Mouse (Mus musculus): Measurements from ENCODE around the gene Tmem222. TPM values are rescaled to one million over a fixed set of nuclear protein-coding genes. Genes with fewer than 3 reads are reported as not detected.
A peak's percentile ranks its signal among the peaks of the same experiment; 100 is the strongest.

Gene Tmem222
- polyA plus RNA-seq, 1 experiment from 2014 or later = 91.9 TPM

- 45% methylated on average over 5 of the region's 5 CpGs for WGBS
- Histone ChIP-seq H3K9me3 (replicated peaks) (no peaks in the 10 kb centered on the region), H3K4me3 (no peak overlapping the region), H3K27me3 (ENCODE audit: low read depth, poor library complexity, severe bottlenecking) (peaks cover 47% of the 10 kb centered on the region), H3K4me1 (peaks cover 32% of the 10 kb centered on the region), H3K27ac (replicated peaks) (peak overlapping the region; percentile 63), H3K36me3 (no peaks in the 10 kb centered on the region)
- DNase-seq (ENCODE audit: low spot score) = no peak
Observed at GRCm38 (mm10) chr4:133223875-133224274, 53.7 kb downstream of the Tmem222 start.

GRCm38 (mm10) chr4:133221701-133222100, 55.9 kb downstream of the Tmem222 start:
- H3K36me3 ChIP-seq = no peaks in the 10 kb centered on the region
- H3K27ac ChIP-seq (replicated peaks) = no peak overlapping the region
- H3K4me1 ChIP-seq = peaks cover 39% of the 10 kb centered on the region
- H3K9me3 ChIP-seq (replicated peaks) = no peaks in the 10 kb centered on the region
- H3K27me3 ChIP-seq (ENCODE audit: low read depth, poor library complexity, severe bottlenecking) = peaks cover 63% of the 10 kb centered on the region
- DNase-seq (ENCODE audit: low spot score) = no peak
- 85% methylated on average over 8 of the region's 8 CpGs for WGBS
- H3K4me3 ChIP-seq = no peak overlapping the region

DNA sequence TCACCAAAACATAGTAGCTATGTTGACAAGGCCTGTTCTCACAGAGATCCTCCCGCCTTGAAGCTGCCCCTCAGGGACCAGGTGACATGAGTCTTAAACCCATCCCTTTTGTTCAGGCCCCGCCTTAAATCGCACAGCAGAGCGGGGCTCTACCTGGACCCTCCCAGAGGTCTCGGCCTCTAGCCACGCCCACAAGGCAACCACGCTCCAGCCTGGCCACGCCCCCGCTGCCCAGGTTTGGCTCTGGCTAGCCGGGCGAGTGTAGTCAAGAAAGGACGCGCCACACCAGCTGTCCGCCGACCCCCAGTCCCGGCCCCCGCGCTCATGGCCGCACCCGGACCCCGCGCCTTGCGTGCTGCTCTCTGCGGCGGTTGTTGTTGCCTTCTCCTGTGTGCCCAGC, 56.9 kb downstream of the Tmem222 start:
- Histone ChIP-seq H3K9me3 (replicated peaks) (no peaks in the 10 kb centered on the region), H3K4me3 (peak overlapping the region; percentile 46), H3K27ac (replicated peaks) (peak overlapping the region; percentile 46), H3K36me3 (no peaks in the 10 kb centered on the region), H3K4me1 (peaks cover 33% of the 10 kb centered on the region), H3K27me3 (ENCODE audit: low read depth, poor library complexity, severe bottlenecking) (peaks cover 68% of the 10 kb centered on the region)
- DNase-seq (ENCODE audit: low spot score) = no peak
- WGBS = under 1% methylated on average over 25 of the region's 25 CpGs

DNA sequence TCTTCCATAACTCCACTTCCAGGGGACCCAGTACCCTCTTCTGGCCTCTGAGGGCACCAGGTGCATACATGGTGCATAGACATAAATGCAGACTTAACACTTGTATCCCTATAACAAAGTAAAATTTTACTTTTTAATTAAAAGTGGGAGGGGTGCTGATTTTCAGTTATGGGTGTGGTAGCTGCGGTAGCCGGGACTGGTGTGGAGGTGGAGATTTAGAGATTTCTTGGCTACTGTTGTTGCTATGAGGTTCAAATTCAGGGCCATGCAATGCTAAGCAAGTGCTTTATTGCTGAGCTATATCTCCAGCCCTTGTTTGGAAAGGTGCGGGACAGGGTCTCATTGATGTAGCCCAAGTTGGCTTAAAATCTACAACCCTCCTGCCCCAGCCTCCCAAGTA, 58.8 kb downstream of the Tmem222 start:
- no peak for DNase-seq (ENCODE audit: low spot score)
- 93% methylated on average over 3 of the region's 3 CpGs for WGBS
- Histone ChIP-seq H3K4me3 (no peak overlapping the region), H3K4me1 (peaks cover 29% of the 10 kb centered on the region), H3K27me3 (ENCODE audit: low read depth, poor library complexity, severe bottlenecking) (peaks cover 87% of the 10 kb centered on the region), H3K36me3 (no peaks in the 10 kb centered on the region), H3K9me3 (replicated peaks) (no peaks in the 10 kb centered on the region), H3K27ac (replicated peaks) (no peak overlapping the region)

GRCm38 (mm10) chr4:133217641-133218040, 60.0 kb downstream of the Tmem222 start:
- peaks cover 87% of the 10 kb centered on the region for H3K27me3 ChIP-seq (ENCODE audit: low read depth, poor library complexity, severe bottlenecking)
- H3K27ac ChIP-seq (replicated peaks) = no peak overlapping the region
- no peaks in the 10 kb centered on the region for H3K9me3 ChIP-seq (replicated peaks)
- peaks cover 32% of the 10 kb centered on the region for H3K4me1 ChIP-seq
- 2% methylated on average over 5 of the region's 5 CpGs for WGBS
- peak; percentile 73 for DNase-seq (ENCODE audit: low spot score)
- no peak overlapping the region for H3K4me3 ChIP-seq
- no peaks in the 10 kb centered on the region for H3K36me3 ChIP-seq

Other genes starting within 250 kb of the Tmem222 start
- 48.3 and 50.3 TPM in 2 replicates for gene Wasf2, start 147.3 kb downstream of the Tmem222 start, polyA plus RNA-seq (2016; fragmentation: Nextera tagmentation; extraction: Ambion mirVana)
- gene Cd164l2, start 65.7 kb downstream of the Tmem222 start, polyA plus RNA-seq (2016; fragmentation: Nextera tagmentation; extraction: Ambion mirVana) = 0.99 and 1.7 TPM in 2 replicates
- 0.17 and 0.35 TPM in 2 replicates for gene Gpr3, start 65.3 kb downstream of the Tmem222 start, polyA plus RNA-seq (2016; fragmentation: Nextera tagmentation; extraction: Ambion mirVana)
- 2.6 and 3.0 TPM in 2 replicates for gene Map3k6, start 37.0 kb downstream of the Tmem222 start, polyA plus RNA-seq (2016; fragmentation: Nextera tagmentation; extraction: Ambion mirVana)
- 1.3 and 1.5 TPM in 2 replicates for gene Sytl1, start 14.7 kb downstream of the Tmem222 start, polyA plus RNA-seq (2016; fragmentation: Nextera tagmentation; extraction: Ambion mirVana)
- 19.2 and 20.0 TPM in 2 replicates for gene Wdtc1, start 75.7 kb upstream of the Tmem222 start, polyA plus RNA-seq (2016; fragmentation: Nextera tagmentation; extraction: Ambion mirVana)
- gene Slc9a1, start 91.9 kb upstream of the Tmem222 start, polyA plus RNA-seq (2016; fragmentation: Nextera tagmentation; extraction: Ambion mirVana) = 8.3 and 8.6 TPM in 2 replicates
- 0.58 and 0.86 TPM in 2 replicates for gene Tent5b, start 202.3 kb upstream of the Tmem222 start, polyA plus RNA-seq (2016; fragmentation: Nextera tagmentation; extraction: Ambion mirVana)
- gene Trnp1, start 220.8 kb upstream of the Tmem222 start, polyA plus RNA-seq (2016; fragmentation: Nextera tagmentation; extraction: Ambion mirVana) = 0.68 and 1.0 TPM in 2 replicates
- gene Kdf1, start 241.2 kb upstream of the Tmem222 start, polyA plus RNA-seq (2016; fragmentation: Nextera tagmentation; extraction: Ambion mirVana) = 0.87 and 1.3 TPM in 2 replicates